Mouse (Mus musculus) ES-E14 (cell line): ENCODE data around the gene Grid2. TPM values are rescaled to one million over a fixed set of nuclear protein-coding genes. Genes with fewer than 3 reads are reported as not detected.

ENCODE experiments used
- DNase-seq: peaks from one replicate; pipeline ENCODE4 v3.0.0-alpha.2; 2013; ENCODE audit warnings: low read depth, low spot score
- H3K27ac ChIP-seq: 2 replicates; pipeline ENCODE4 v1.5.1; 2012; ENCODE audit warnings: low read depth, mild to moderate bottlenecking, low read length, moderate library complexity, mixed read lengths; ENCODE audit not compliant: poor library complexity, insufficient read depth, severe bottlenecking
- H3K36me3 ChIP-seq: 2 replicates; pipeline ENCODE4 v1.6.1; 2012; ENCODE audit warnings: mild to moderate bottlenecking, low read length, moderate library complexity, mixed read lengths; ENCODE audit not compliant: control insufficient read depth, poor library complexity, insufficient read depth, severe bottlenecking
- H3K4me1 ChIP-seq, 2 experiments: fragments of 150-350 bp in 1 of 2; sonication (generic) in 1 of 2; 2 replicates each; pipeline ENCODE4 v1.6.1; 2012; ENCODE audit warnings: low read length in 2 of 2, mild to moderate bottlenecking in 1 of 2, mixed read lengths in 1 of 2; ENCODE audit not compliant: control insufficient read depth in 2 of 2, insufficient read depth in 2 of 2, poor library complexity in 1 of 2
- H3K4me3 ChIP-seq, 2 experiments: fragments of 150-350 bp in 1 of 2; sonication (generic) in 1 of 2; 2 replicates each; pipeline ENCODE4 v1.5.1; 2012; ENCODE audit warnings: low read length in 2 of 2, low read depth in 1 of 2, mild to moderate bottlenecking in 1 of 2, mixed read lengths in 1 of 2; ENCODE audit not compliant: insufficient read depth in 1 of 2, poor library complexity in 1 of 2, severe bottlenecking in 1 of 2
- H3K9ac ChIP-seq: 2 replicates; pipeline ENCODE4 v1.6.1; 2012; ENCODE audit warnings: low read depth, mild to moderate bottlenecking, low read length, mixed read lengths; ENCODE audit not compliant: poor library complexity, insufficient read depth, severe bottlenecking
- H3K9me3 ChIP-seq: fragments of 150-350 bp; sonication (generic); 2 replicates; pipeline ENCODE4 v1.6.1; 2012; ENCODE audit warnings: low read depth, mild to moderate bottlenecking, low read length; ENCODE audit not compliant: control insufficient read depth, insufficient read depth
- CHD2 ChIP-seq: IDR thresholded peaks from 2 replicates; pipeline ENCODE4 v1.6.1; 2014; ENCODE audit warnings: mild to moderate bottlenecking, low read depth, low read length, inconsistent platforms
- HCFC1 ChIP-seq: IDR thresholded peaks from 2 replicates; pipeline ENCODE4 v1.6.1; 2012; ENCODE audit warnings: low read length, inconsistent platforms, borderline replicate concordance; ENCODE audit not compliant: insufficient read depth
- MAFK ChIP-seq: IDR thresholded peaks from 2 replicates; pipeline ENCODE4 v1.6.1; 2014; ENCODE audit warnings: mild to moderate bottlenecking, low read depth, low read length, inconsistent platforms; ENCODE audit not compliant: insufficient read depth
- ZC3H11A ChIP-seq: IDR thresholded peaks from 2 replicates; pipeline ENCODE4 v1.6.1; 2012; ENCODE audit warnings: low read depth, mild to moderate bottlenecking, inconsistent platforms, low read length, borderline replicate concordance
- ZNF384 ChIP-seq: IDR thresholded peaks from 2 replicates; pipeline ENCODE4 v1.6.1; 2012; ENCODE audit warnings: low read depth, low read length, inconsistent platforms
- in situ Hi-C, 2 experiments: fragments of 600-800 bp; cut with MboI; formaldehyde crosslinking; loops; one replicate each; pipeline ENCODE4 v1.15.1; 2025; ENCODE audit warnings: low sequenced_read_pairs in 2 of 2, inconsistent platforms in 1 of 2; ENCODE audit not compliant: unreplicated experiment in 2 of 2
- total RNA-seq: library from RNA; depleted of rRNA; stranded (reverse); fragments of 300-350 nt; gene quantifications from 2 replicates; pipeline ENCODE4 v1.2.3, GENCODE M21; 2012

The Grid2 gene
- total RNA-seq, 1 experiment: 0.94 TPM

DNA sequence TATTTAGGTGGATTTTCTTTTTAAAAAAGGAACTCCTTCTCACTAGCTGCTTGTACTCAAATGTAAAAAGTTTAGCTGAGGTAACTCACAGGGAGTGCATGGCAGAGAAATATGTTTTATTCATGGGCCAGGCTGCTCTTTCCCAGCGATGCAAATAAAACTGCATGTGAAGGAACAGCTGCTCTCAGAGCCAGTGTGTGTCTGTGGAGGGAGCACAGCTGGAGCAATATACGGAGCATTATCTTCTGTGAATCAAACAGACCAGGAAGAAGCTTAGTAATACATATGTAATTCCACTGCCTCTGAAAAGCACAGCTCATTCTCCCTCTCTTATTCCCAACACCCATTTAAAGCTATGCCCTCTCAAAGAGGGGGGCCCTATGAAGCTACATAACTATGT, 607.0 kb downstream of the Grid2 start:
- Histone ChIP-seq H3K27ac (no peak overlapping the region), H3K4me3 (no peak overlapping the region), H3K9ac (no peak overlapping the region), H3K9me3 (no peaks in the 10 kb centered on the region), H3K36me3 (no peaks in the 10 kb centered on the region), H3K4me1 (no peaks in the 10 kb centered on the region)
- in situ Hi-C loops: no loop called here
- no peak for DNase-seq
- no peak for TF ChIP-seq ZC3H11A

- no peak for TF ChIP-seq MAFK
- no peak for TF ChIP-seq ZNF384
- TF ChIP-seq CHD2: no peak
- TF ChIP-seq HCFC1: no peak
- no peak for TF ChIP-seq ZC3H11A
- H3K36me3 ChIP-seq: no peaks in the 10 kb centered on the region
- in situ Hi-C loops: no loop called here
- no peak for DNase-seq
- H3K4me3 ChIP-seq: no peak overlapping the region
- H3K9ac ChIP-seq: no peak overlapping the region
- no peaks in the 10 kb centered on the region for H3K9me3 ChIP-seq
- no peaks in the 10 kb centered on the region for H3K4me1 ChIP-seq
- no peak overlapping the region for H3K27ac ChIP-seq
Measured at GRCm38 (mm10) chr6:63877088-63877764, 621.5 kb downstream of the Grid2 start.

- Histone ChIP-seq H3K4me3 (no peak overlapping the region), H3K4me1 (no peaks in the 10 kb centered on the region), H3K9me3 (no peaks in the 10 kb centered on the region), H3K36me3 (no peaks in the 10 kb centered on the region), H3K27ac (no peak overlapping the region), H3K9ac (no peak overlapping the region)
- no peak for TF ChIP-seq ZC3H11A
- TF ChIP-seq ZNF384: no peak
- no peak for TF ChIP-seq CHD2
- no peak for TF ChIP-seq HCFC1
- no peak for DNase-seq
- in situ Hi-C loops: no loop called here
Measured at GRCm38 (mm10) chr6:63877765-63878345, 622.2 kb downstream of the Grid2 start.

GRCm38 (mm10) chr6:63894714-63895113, 639.0 kb downstream of the Grid2 start:
- Histone ChIP-seq H3K9me3 (no peaks in the 10 kb centered on the region), H3K9ac (no peak overlapping the region), H3K36me3 (no peaks in the 10 kb centered on the region), H3K27ac (no peak overlapping the region), H3K4me1 (no peaks in the 10 kb centered on the region), H3K4me3 (no peak overlapping the region)
- in situ Hi-C loops: no loop called here
- TF ChIP-seq MAFK (no peak), ZC3H11A (no peak), HCFC1 (no peak), ZNF384 (no peak), CHD2 (no peak)
- DNase-seq: no peak

DNA sequence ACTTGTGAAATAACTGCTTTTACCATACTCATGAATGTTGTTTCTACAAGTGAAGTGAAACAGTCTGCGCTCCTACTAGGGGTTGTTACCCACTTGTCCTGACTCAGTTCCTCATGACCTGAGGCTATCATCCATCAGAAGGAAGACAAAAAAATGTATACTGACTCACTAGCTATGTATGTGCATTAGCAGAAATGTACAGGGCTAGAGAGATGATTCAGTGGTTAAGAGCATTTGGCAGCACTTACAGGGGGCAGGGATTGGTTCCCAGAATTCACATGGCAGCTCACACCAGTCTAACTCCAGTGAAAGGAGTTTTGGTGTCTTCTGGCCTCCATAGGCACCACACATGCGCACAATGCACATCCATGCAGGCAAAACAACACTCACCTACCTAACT, 642.5 kb downstream of the Grid2 start:
- in situ Hi-C loops: no loop called here
- Histone ChIP-seq H3K9ac (no peak overlapping the region), H3K27ac (no peak overlapping the region)

More for the DNA sequence above, 642.5 kb downstream of the Grid2 start:
- no peak for TF ChIP-seq CHD2
- no peaks in the 10 kb centered on the region for H3K9me3 ChIP-seq
- no peaks in the 10 kb centered on the region for H3K4me1 ChIP-seq
- no peak for DNase-seq
- H3K36me3 ChIP-seq: no peaks in the 10 kb centered on the region
- H3K4me3 ChIP-seq: no peak overlapping the region
